Mouse (Mus musculus) embryonic facial prominence, embryonic 12.5 days (tissue): ENCODE results near the gene Dnase1l3. TPM values are rescaled to one million over a fixed set of nuclear protein-coding genes. Genes with fewer than 3 reads are reported as not detected.

ENCODE experiments used
- ATAC-seq: fragments of 200-750 bp; cut with Nextera tagmentation; 2 replicates; pipeline ENCODE4 v1.8.0; 2017; ENCODE audit not compliant: insufficient number of reproducible peaks, insufficient read depth, low FRiP score, low TSS enrichment
- H3K27ac ChIP-seq: fragments of 300-500 bp; sonication (generic); 2 replicates; pipeline ENCODE4 v1.5.1; 2016; ENCODE audit warnings: mild to moderate bottlenecking
- H3K27me3 ChIP-seq: fragments of 300-500 bp; sonication (generic); 2 replicates; pipeline ENCODE4 v1.6.1; 2016; ENCODE audit warnings: mild to moderate bottlenecking, moderate library complexity
- H3K36me3 ChIP-seq: fragments of 300-500 bp; sonication (generic); 2 replicates; pipeline ENCODE4 v1.6.1; 2016; ENCODE audit warnings: mild to moderate bottlenecking
- H3K4me1 ChIP-seq: fragments of 300-500 bp; sonication (generic); 2 replicates; pipeline ENCODE4 v1.6.1; 2016
- H3K4me2 ChIP-seq: fragments of 300-500 bp; sonication (generic); replicated peaks from 2 replicates; pipeline ENCODE4 v1.6.1; 2016; ENCODE audit warnings: mild to moderate bottlenecking, moderate library complexity
- H3K4me3 ChIP-seq: fragments of 300-500 bp; sonication (generic); 2 replicates; pipeline ENCODE4 v1.5.1; 2016; ENCODE audit warnings: mild to moderate bottlenecking
- H3K9ac ChIP-seq: fragments of 300-500 bp; sonication (generic); 2 replicates; pipeline ENCODE4 v1.6.1; 2016; ENCODE audit warnings: mild to moderate bottlenecking, moderate library complexity
- H3K9me3 ChIP-seq: fragments of 300-500 bp; sonication (generic); 2 replicates; pipeline ENCODE4 v1.6.1; 2016; ENCODE audit warnings: mild to moderate bottlenecking, moderate library complexity
- WGBS: fragments of 180-500 bp; shearing (Covaris S2); methylation state at CpG from one replicate; pipeline ENCODE4 v1.1.7; 2016; 5-methylcytosine and 5-hydroxymethylcytosine counted together
- polyA plus RNA-seq: library from polyadenylated mRNA; unstranded; fragments of >200 nt; fragmentation: Nextera tagmentation; extraction: Ambion mirVana; gene quantifications from 2 replicates; pipeline ENCODE4 v1.2.1, GENCODE M21; 2016

The Dnase1l3 gene
- polyA plus RNA-seq, 1 experiment from 2014 or later: 0.09 TPM

DNA sequence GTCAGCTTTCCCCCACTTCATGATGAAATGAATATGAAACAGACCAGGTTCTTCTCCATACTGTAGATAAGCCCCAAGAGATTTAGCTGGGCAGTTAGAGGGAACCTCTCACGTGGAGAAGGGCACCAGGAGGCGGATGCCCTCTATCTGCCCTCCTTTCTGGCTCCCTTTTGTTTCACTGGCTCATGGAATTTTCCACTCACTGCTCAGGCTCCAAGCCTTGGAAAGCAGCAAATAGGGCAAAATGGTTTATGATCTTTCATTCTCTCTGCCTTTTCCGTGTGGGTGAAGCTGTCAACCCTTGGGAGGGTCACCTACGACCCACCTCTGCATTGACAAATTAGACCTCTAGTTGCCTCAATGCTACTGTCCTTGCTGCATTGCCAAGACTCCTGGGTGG, 36.2 kb upstream of the Dnase1l3 start:
- H3K4me2 ChIP-seq: no peak overlapping the region
- no peaks in the 10 kb centered on the region for H3K27me3 ChIP-seq
- H3K4me1 ChIP-seq: no peaks in the 10 kb centered on the region
- 65% methylated on average over 4 of the region's 4 CpGs for WGBS
- H3K9ac ChIP-seq: no peak overlapping the region
- no peak for ATAC-seq
- H3K27ac ChIP-seq: no peak overlapping the region
- no peak overlapping the region for H3K4me3 ChIP-seq
- no peaks in the 10 kb centered on the region for H3K36me3 ChIP-seq
- no peaks in the 10 kb centered on the region for H3K9me3 ChIP-seq

DNA sequence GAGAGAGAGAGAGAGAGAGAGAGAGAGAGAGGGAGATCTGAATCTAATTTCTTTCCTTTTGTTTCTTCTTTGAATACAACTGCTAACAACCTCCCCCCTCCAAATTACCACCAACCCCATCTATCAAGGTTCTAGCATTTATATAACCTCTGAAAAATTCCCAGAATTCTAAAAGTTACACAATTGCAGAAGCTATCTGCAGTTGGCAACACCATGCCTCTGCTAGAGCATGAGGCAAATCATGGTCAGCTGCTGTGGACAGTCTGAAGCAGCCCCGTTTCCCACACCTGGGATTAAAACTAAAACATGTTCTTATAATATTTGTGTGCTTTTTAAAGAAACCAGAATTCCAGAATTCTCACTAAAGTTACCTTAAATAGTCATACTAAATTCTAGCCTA, 35.4 kb upstream of the Dnase1l3 start:
- Histone ChIP-seq H3K9me3 (no peaks in the 10 kb centered on the region), H3K4me1 (no peaks in the 10 kb centered on the region), H3K9ac (no peak overlapping the region), H3K27me3 (no peaks in the 10 kb centered on the region), H3K36me3 (no peaks in the 10 kb centered on the region), H3K27ac (no peak overlapping the region), H3K4me3 (no peak overlapping the region), H3K4me2 (no peak overlapping the region)
- ATAC-seq: no peak
- 85% methylated on average over 1 of the region's 1 CpGs for WGBS

DNA sequence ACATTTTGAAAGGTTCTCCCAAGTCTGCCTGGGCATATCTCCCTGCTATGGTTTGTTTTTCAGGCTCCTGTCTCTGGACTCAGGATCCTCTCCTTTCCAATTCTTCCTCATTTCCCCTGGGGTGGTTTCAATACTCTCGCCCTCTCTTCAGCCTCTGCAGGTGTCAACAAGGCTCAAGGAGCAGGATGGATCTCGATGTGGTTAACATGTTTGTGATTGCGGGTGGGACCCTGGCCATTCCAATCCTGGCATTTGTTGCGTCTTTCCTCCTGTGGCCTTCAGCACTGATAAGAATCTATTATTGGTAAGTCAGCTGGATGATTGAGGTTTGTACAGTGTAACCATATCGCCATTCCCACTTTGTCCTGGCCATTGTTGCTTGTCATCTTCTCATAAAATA, 33.7 kb upstream of the Dnase1l3 start:
- no peak overlapping the region for H3K4me2 ChIP-seq
- no peak overlapping the region for H3K9ac ChIP-seq
- no peaks in the 10 kb centered on the region for H3K4me1 ChIP-seq
- no peak for ATAC-seq
- H3K9me3 ChIP-seq: no peaks in the 10 kb centered on the region
- no peaks in the 10 kb centered on the region for H3K36me3 ChIP-seq
- H3K27me3 ChIP-seq: no peaks in the 10 kb centered on the region
- WGBS: 81% methylated on average over 5 of the region's 5 CpGs
- no peak overlapping the region for H3K27ac ChIP-seq
- H3K4me3 ChIP-seq: no peak overlapping the region

DNA sequence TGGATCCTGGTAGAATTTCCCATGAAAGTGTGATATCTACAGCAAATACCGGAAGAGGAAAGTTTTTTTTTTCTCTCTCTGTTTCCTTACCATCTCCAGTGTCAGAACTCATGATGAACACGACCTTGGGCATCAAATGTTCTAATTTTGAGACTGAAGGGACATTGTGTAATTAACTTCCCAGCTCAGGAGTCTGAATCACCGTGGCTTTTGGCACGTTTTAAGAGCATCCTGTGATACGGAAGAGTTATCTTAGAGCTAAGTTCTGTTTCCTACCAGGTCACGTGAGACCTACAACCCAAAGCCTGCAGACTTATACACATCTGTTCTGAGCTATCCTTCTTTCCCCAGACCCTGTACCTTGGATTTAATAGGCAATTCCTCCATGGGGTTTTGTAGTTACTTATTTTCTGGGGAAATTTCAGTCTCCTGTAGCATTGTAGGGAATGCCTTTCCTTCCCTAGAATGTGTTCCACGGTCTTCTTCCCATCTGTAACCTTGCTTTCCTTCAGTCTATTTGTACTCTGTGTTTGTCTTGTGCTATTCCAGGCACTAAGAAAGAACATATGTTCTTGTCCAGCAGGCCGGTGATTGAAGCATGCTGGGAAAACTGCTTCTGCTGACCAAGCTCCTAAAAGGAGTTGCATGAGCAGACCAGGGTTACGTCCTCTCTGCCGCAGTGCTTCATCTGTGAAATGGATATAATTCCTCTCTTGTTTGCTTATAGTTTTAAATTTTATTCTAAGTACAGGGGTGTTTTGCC, 32.6 kb upstream of the Dnase1l3 start:
- Histone ChIP-seq H3K4me1 (no peaks in the 10 kb centered on the region), H3K4me3 (no peak overlapping the region), H3K9me3 (no peaks in the 10 kb centered on the region), H3K27ac (no peak overlapping the region), H3K27me3 (no peaks in the 10 kb centered on the region), H3K9ac (no peak overlapping the region), H3K36me3 (no peaks in the 10 kb centered on the region), H3K4me2 (no peak overlapping the region)
- ATAC-seq: no peak
- WGBS: 75% methylated on average over 10 of the region's 10 CpGs

DNA sequence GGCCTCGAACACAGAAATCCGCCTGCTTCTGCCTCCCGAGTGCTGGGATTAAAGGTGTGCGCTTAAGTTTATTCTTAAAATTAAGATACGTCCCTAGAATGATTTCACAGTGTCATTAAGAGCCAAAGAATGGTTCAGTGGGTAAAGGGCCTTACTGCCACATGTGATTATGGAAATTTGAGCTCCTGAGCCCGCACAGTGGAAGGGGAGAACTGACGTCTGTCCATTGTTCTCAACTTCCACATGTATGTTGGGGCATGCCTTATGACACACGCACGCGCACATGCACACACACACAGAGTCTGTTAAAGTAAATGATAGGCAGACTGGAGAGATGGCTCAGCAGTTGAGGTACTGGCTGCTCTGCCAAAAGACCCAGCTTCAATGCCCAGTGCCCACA, 30.6 kb upstream of the Dnase1l3 start:
- no peak overlapping the region for H3K4me3 ChIP-seq
- no peaks in the 10 kb centered on the region for H3K36me3 ChIP-seq
- no peaks in the 10 kb centered on the region for H3K9me3 ChIP-seq
- no peak overlapping the region for H3K27ac ChIP-seq
- no peaks in the 10 kb centered on the region for H3K27me3 ChIP-seq
- no peak overlapping the region for H3K4me2 ChIP-seq
- no peak overlapping the region for H3K9ac ChIP-seq
- 85% methylated on average over 10 of the region's 10 CpGs for WGBS
- no peak for ATAC-seq
- H3K4me1 ChIP-seq: no peaks in the 10 kb centered on the region

DNA sequence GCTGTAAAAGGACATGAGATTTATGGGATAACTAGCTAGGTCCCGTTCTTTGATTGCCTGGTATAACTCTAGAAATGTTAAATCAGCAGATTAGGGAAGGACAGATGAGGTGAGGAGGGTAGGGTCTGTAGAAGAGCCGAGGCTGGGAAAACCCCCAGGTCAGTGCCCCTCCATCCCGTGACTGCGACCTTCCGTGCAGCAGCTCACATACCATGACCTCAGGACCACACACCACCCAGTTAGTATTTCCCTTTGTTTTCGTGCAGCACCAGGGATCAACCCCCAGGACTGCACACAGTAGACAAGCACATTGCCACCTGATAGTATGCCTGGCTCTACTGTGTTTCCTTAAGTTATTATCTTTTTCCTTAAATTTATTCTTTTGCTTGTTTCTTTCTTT, 30.1 kb upstream of the Dnase1l3 start:
- no peaks in the 10 kb centered on the region for H3K9me3 ChIP-seq
- H3K36me3 ChIP-seq: no peaks in the 10 kb centered on the region
- no peak for ATAC-seq
- 29% methylated on average over 6 of the region's 6 CpGs for WGBS
- no peak overlapping the region for H3K4me3 ChIP-seq
- no peak overlapping the region for H3K4me2 ChIP-seq
- no peaks in the 10 kb centered on the region for H3K27me3 ChIP-seq
- no peak overlapping the region for H3K27ac ChIP-seq
- no peaks in the 10 kb centered on the region for H3K4me1 ChIP-seq
- no peak overlapping the region for H3K9ac ChIP-seq

DNA sequence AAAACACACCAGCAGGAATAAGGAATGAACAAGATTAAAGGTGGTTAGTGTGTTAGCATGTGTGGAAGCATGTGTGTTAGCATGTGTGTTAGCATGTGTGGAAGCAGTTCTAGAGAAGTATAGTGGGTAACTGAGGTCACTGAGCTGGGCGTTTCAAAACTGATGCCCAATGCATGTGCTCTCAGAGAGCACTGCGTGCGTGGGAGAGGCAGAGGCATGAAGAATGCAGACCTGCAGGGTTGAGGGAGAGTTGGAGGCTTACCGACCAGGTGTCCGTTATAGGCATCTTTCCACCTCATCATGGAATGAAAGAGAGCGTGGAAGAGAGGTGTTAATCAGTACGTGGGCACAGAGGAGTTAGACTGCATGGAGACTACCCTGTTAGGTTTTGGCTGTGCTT, 26.2 kb upstream of the Dnase1l3 start:
- Histone ChIP-seq H3K27ac (no peak overlapping the region), H3K4me1 (no peaks in the 10 kb centered on the region), H3K36me3 (no peaks in the 10 kb centered on the region), H3K27me3 (no peaks in the 10 kb centered on the region), H3K9ac (no peak overlapping the region), H3K9me3 (no peaks in the 10 kb centered on the region), H3K4me3 (no peak overlapping the region), H3K4me2 (no peak overlapping the region)
- ATAC-seq: no peak
- 86% methylated on average over 7 of the region's 7 CpGs for WGBS

DNA sequence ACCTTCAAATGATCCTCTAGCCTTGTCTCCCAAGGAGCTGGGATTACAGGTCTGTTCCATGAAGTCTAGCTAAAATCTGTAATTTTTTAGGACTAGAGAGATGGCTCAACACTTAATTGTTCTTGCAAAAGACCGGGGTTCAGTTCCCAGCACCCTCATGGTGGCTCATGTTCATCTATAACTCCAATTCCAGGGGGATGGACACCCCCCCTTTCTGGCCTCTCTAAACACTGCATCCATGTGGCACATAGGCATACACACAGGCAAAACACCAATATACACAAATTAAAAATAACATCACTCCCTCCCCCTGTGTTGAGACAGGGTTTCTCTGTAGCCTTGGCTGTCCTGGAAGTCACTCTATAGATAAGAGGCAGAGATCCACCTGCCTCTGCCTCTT, 25.6 kb upstream of the Dnase1l3 start:
- Histone ChIP-seq H3K9me3 (no peaks in the 10 kb centered on the region), H3K9ac (no peak overlapping the region), H3K4me2 (no peak overlapping the region), H3K27me3 (no peaks in the 10 kb centered on the region), H3K4me1 (no peaks in the 10 kb centered on the region), H3K36me3 (no peaks in the 10 kb centered on the region), H3K27ac (no peak overlapping the region), H3K4me3 (no peak overlapping the region)
- no peak for ATAC-seq
- 97% methylated on average over 1 of the region's 1 CpGs for WGBS

DNA sequence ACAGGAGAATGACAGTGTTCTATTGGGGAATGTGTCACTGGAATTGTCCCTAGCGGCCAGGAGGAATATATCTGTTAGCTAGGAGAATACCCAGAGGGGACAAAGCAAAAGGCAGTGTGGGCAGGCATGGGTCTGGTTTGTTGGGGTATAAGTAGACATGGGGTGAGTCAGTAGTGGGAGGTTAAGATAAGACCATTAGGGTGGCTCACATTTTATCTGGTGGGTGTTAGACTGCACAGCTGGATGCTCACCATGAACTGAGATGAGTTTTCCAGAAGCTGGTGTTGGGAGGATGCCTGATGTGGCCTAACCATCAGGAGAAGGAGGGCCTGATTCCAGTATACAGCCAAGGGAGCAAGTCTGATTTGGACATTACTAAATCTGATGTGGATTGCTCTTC, 22.6 kb upstream of the Dnase1l3 start:
- no peaks in the 10 kb centered on the region for H3K27me3 ChIP-seq
- no peak overlapping the region for H3K9ac ChIP-seq
- no peaks in the 10 kb centered on the region for H3K9me3 ChIP-seq
- H3K4me3 ChIP-seq: no peak overlapping the region
- no peak overlapping the region for H3K4me2 ChIP-seq
- 86% methylated on average over 1 of the region's 1 CpGs for WGBS
- H3K36me3 ChIP-seq: no peaks in the 10 kb centered on the region
- H3K27ac ChIP-seq: no peak overlapping the region
- ATAC-seq: no peak
- peaks cover 10% of the 10 kb centered on the region; the same call in 1 of the 2 replicates for H3K4me1 ChIP-seq

DNA sequence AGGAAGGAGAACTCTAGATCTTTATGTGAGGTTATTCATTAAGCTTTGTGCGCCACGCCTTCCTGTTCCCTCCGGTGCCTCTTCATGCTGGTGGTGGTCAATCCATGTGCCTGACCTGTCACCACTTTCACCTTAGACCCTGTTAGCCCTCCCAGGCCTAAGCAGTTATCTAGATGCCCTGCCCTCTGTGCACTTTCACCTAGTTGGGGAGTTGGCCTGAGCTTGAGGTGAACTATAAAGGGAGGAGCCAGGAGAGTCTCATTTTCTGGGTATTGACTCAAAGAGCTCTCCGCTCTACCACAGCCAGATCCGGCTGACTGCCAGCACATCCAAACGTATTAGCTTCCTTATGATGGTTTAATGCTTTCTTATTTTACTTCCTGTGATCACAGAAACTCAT, 21.9 kb upstream of the Dnase1l3 start:
- Histone ChIP-seq H3K36me3 (no peaks in the 10 kb centered on the region), H3K27ac (no peak overlapping the region), H3K4me1 (peaks cover 10% of the 10 kb centered on the region; the same call in 1 of the 2 replicates), H3K4me3 (no peak overlapping the region), H3K27me3 (no peaks in the 10 kb centered on the region), H3K9me3 (no peaks in the 10 kb centered on the region), H3K4me2 (no peak overlapping the region), H3K9ac (no peak overlapping the region)
- WGBS: 88% methylated on average over 6 of the region's 6 CpGs
- ATAC-seq: no peak

DNA sequence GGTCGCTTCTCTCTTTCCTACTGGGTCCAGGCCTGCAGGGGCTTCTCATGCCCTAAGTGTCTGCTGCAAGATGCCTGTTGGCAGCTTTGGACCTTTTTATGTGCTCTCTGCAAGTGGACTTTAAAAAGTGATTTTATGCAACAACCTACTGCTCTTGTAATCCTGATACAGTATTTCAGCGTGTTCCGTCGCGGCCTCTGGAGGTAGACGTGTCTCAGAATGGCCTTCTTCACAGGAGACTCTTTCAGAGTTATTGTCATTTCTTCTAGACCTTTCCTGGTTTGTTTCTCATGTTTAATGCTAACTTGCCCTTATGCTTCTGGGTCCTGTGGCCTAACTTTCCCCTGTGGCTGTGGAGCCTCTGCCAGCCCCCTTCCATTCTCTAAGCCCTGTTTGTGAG, 21.4 kb upstream of the Dnase1l3 start:
- H3K4me2 ChIP-seq: no peak overlapping the region
- 95% methylated on average over 6 of the region's 6 CpGs for WGBS
- H3K27ac ChIP-seq: no peak overlapping the region
- H3K27me3 ChIP-seq: no peaks in the 10 kb centered on the region
- no peaks in the 10 kb centered on the region for H3K9me3 ChIP-seq
- H3K36me3 ChIP-seq: no peaks in the 10 kb centered on the region
- H3K4me3 ChIP-seq: no peak overlapping the region
- H3K9ac ChIP-seq: no peak overlapping the region
- ATAC-seq: no peak
- peaks cover 10% of the 10 kb centered on the region; the same call in 1 of the 2 replicates for H3K4me1 ChIP-seq

DNA sequence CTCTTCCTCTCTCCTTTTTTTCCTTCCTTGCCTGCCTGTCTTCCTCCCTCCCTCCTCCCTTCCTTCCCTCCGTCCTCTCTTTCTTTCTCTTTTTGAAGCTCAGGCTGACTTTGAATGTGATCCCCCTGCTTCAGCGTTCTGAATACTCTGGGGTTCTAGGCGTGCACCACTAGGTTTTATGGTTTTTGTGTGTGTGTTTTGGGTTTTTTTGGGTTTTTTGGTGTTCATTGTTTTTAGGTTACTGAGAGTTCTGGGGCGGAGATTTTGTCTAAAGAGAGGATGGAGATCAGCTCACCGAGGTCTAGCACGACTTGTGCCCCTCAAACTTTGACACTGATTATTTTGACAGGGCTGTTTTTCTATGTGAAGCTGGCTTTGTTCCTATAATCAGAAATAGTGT, 17.6 kb upstream of the Dnase1l3 start:
- no peak overlapping the region for H3K9ac ChIP-seq
- H3K9me3 ChIP-seq: no peaks in the 10 kb centered on the region
- ATAC-seq: no peak
- H3K36me3 ChIP-seq: no peaks in the 10 kb centered on the region
- no peaks in the 10 kb centered on the region for H3K27me3 ChIP-seq
- H3K4me1 ChIP-seq: peaks cover 13% of the 10 kb centered on the region; the same call in 1 of the 2 replicates
- WGBS: 69% methylated on average over 6 of the region's 6 CpGs
- no peak overlapping the region for H3K4me3 ChIP-seq
- H3K27ac ChIP-seq: no peak overlapping the region
- no peak overlapping the region for H3K4me2 ChIP-seq
